ENCODE assay signal across 19 mouse cellular contexts in the genomic region with DNA sequence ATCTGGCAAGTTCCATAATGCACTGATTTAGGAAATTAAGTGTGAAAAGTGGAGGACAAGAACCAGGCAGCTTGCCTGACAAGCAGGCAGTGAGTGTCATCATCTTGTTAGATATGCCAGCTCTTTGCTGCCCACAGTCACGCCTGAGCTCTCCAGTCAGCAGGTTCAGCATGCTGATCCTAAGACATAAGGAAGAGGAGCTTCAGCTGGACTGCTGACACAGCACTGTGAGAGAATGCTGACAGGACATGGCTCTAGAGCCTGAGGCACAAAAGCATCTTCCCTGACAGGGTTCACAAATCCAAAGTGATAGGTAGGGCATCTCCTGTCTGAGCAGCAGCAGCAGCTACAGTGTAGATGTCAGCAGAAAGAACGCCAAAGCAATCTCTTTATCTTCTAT.
A peak's percentile ranks its signal among the peaks of the same experiment; 100 is the strongest.
DNase-seq lines count a peak whose midpoint lies in the region; ATAC-seq and TF ChIP-seq lines count a peak whose summit lies in the region.
"Had no signal": no experiment of that assay in that cellular context is flagged by ENCODE, and none has a peak within 500 bp of the region (broad histone marks: within the 10 kb centered on the region; RNA-seq: fewer than 3 reads in every experiment).

No protein-coding gene starts in this region.

- H3K4me1 ChIP-seq in kidney, postnatal 0 days (replicated peaks; ENCODE audit: insufficient read depth, low read length): no peaks in the 10 kb centered on the region
- H3K4me1 ChIP-seq in kidney, adult 2 months (ENCODE audit: control insufficient read depth, insufficient read depth, low read length): no peaks in the 10 kb centered on the region
- no peaks in the 10 kb centered on the region for H3K4me1 ChIP-seq in hindbrain, postnatal 0 days (ENCODE audit: insufficient read depth, low read length)
- no peaks in the 10 kb centered on the region for H3K4me1 ChIP-seq in neural tube, embryonic 15.5 days
- H3K4me1 ChIP-seq: embryonic facial prominence, embryonic 13.5 days; limb, embryonic 10.5 days; megakaryocyte, embryonic 14.5 days had no signal

- no peak overlapping the region for H3K4me2 ChIP-seq in kidney, postnatal 0 days (ENCODE audit: low read length)
- H3K4me2 ChIP-seq in hindbrain, postnatal 0 days (ENCODE audit: low read depth, low read length): no peak overlapping the region
- no peak overlapping the region for H3K4me2 ChIP-seq in neural tube, embryonic 15.5 days
- H3K4me2 ChIP-seq: embryonic facial prominence, embryonic 13.5 days had no signal

- no peak overlapping the region for H3K27ac ChIP-seq in kidney, postnatal 0 days
- H3K27ac ChIP-seq in kidney, adult 2 months (ENCODE audit: insufficient read depth, low read depth, low read length): no peak overlapping the region
- no peak overlapping the region for H3K27ac ChIP-seq in hindbrain, postnatal 0 days
- no peak overlapping the region for H3K27ac ChIP-seq in neural tube, embryonic 15.5 days (replicated peaks)
- H3K27ac ChIP-seq: embryonic facial prominence, embryonic 13.5 days; limb, embryonic 10.5 days had no signal

- TF ChIP-seq POLR2A in kidney, adult 2 months (IDR thresholded peaks at IDR 0.05; ENCODE audit: low read depth, low read length): no peak

- peak; percentile 66 for ATAC-seq in kidney, postnatal 0 days (replicated peaks; ENCODE audit: low FRiP score, low read depth)
- peak; percentile 59 for ATAC-seq in hindbrain, postnatal 0 days
- peak; percentile 73 for ATAC-seq in neural tube, embryonic 15.5 days (ENCODE audit: low FRiP score)
- ATAC-seq: forebrain, embryonic 16.5 days; intestine, postnatal 0 days; liver, postnatal 0 days had no signal

- H3K9me3 ChIP-seq in kidney, postnatal 0 days (replicated peaks; ENCODE audit: low read length): no peaks in the 10 kb centered on the region
- no peaks in the 10 kb centered on the region for H3K9me3 ChIP-seq in hindbrain, postnatal 0 days (ENCODE audit: low read length)
- no peaks in the 10 kb centered on the region for H3K9me3 ChIP-seq in neural tube, embryonic 15.5 days (replicated peaks)
- H3K9me3 ChIP-seq: embryonic facial prominence, embryonic 13.5 days; limb, embryonic 10.5 days; megakaryocyte, embryonic 14.5 days had no signal

- H3K4me3 ChIP-seq in kidney, postnatal 0 days (replicated peaks; ENCODE audit: low read depth, low read length): no peak overlapping the region
- no peak overlapping the region for H3K4me3 ChIP-seq in kidney, adult 2 months (ENCODE audit: insufficient read depth, low read depth, low read length)
- H3K4me3 ChIP-seq in hindbrain, postnatal 0 days (ENCODE audit: low read length): no peak overlapping the region
- H3K4me3 ChIP-seq in neural tube, embryonic 15.5 days (replicated peaks): no peak overlapping the region
- H3K4me3 ChIP-seq: embryonic facial prominence, embryonic 13.5 days; limb, embryonic 10.5 days; megakaryocyte, embryonic 14.5 days had no signal

- no peak for TF ChIP-seq CTCF in kidney, postnatal 0 days (IDR thresholded peaks at IDR 0.05; ENCODE audit: low read depth)
- no peak for TF ChIP-seq CTCF in kidney, adult 2 months (conservative IDR thresholded peaks at IDR 0.05; ENCODE audit: insufficient read depth, insufficient read length, low read depth, low read length)
- TF ChIP-seq CTCF in hindbrain, postnatal 0 days (IDR thresholded peaks at IDR 0.05; ENCODE audit: low read depth): no peak

- H3K27me3 ChIP-seq in kidney, postnatal 0 days (ENCODE audit: insufficient read depth, low read length): no peaks in the 10 kb centered on the region
- no peaks in the 10 kb centered on the region for H3K27me3 ChIP-seq in kidney, adult 2 months (replicated peaks; ENCODE audit: control insufficient read depth, insufficient read depth, low read length)
- H3K27me3 ChIP-seq in hindbrain, postnatal 0 days (ENCODE audit: insufficient read depth, low read length): no peaks in the 10 kb centered on the region
- no peaks in the 10 kb centered on the region for H3K27me3 ChIP-seq in neural tube, embryonic 15.5 days (replicated peaks)
- H3K27me3 ChIP-seq: embryonic facial prominence, embryonic 13.5 days; megakaryocyte, embryonic 14.5 days had no signal

- no peak overlapping the region for H3K9ac ChIP-seq in kidney, postnatal 0 days (ENCODE audit: low read depth, low read length)
- H3K9ac ChIP-seq in hindbrain, postnatal 0 days (replicated peaks; ENCODE audit: low read length): no peak overlapping the region
- H3K9ac ChIP-seq in neural tube, embryonic 15.5 days (replicated peaks): no peak overlapping the region
- H3K9ac ChIP-seq: embryonic facial prominence, embryonic 13.5 days; liver, postnatal 0 days had no signal

- H3K36me3 ChIP-seq in kidney, postnatal 0 days (ENCODE audit: insufficient read depth, low read length): no peaks in the 10 kb centered on the region
- H3K36me3 ChIP-seq in kidney, adult 2 months (ENCODE audit: control insufficient read depth, insufficient read depth, low read length): no peaks in the 10 kb centered on the region
- no peaks in the 10 kb centered on the region for H3K36me3 ChIP-seq in hindbrain, postnatal 0 days (ENCODE audit: insufficient read depth, low read length)
- no peaks in the 10 kb centered on the region for H3K36me3 ChIP-seq in neural tube, embryonic 15.5 days
- H3K36me3 ChIP-seq: embryonic facial prominence, embryonic 13.5 days; limb, embryonic 10.5 days had no signal

- peak; percentile 13 to 30 for DNase-seq in cerebellum, postnatal 10 days
- no peak for DNase-seq in cerebellum, adult 9-10 months
- DNase-seq in kidney, postnatal 0 days (ENCODE audit: low spot score): no peak
- no peak for DNase-seq in kidney, adult 2 months
- DNase-seq in hindbrain, postnatal 0 days (ENCODE audit: low spot score): peak; percentile 13
- no peak for DNase-seq in adrenal gland, postnatal 4 days (ENCODE audit: low spot score in 2 of 2)
- DNase-seq in T-cell, adult 2 months (ENCODE audit: low spot score): no peak
- DNase-seq: adrenal gland, postnatal 14 days; cerebellum, adult 2 months; gastrocnemius, postnatal 36 days; liver, postnatal 0 days; lung, postnatal 14 days; thymus, postnatal 14 days had no signal

- WGBS in kidney, postnatal 0 days: 48% methylated on average over 2 of the region's 2 CpGs
- WGBS in kidney, adult 2 months: 38% methylated on average over 2 of the region's 2 CpGs
- WGBS in hindbrain, postnatal 0 days: 40% methylated on average over 2 of the region's 2 CpGs
- WGBS in neural tube, embryonic 15.5 days: 60% methylated on average over 2 of the region's 2 CpGs

Comparison
In these comparisons a context has a peak if more than half of its experiments do, and no peak if none do; other contexts are left out.
1. DNase-seq: peak in cerebellum, postnatal 10 days (2 of 2) and hindbrain, postnatal 0 days (single experiment); none in cerebellum, adult 9-10 months (single experiment), kidney, postnatal 0 days (single experiment), kidney, adult 2 months (single experiment), adrenal gland, postnatal 4 days (0 of 2) and T-cell, adult 2 months (single experiment).
2. Peak in every context shown above with its lines, with median percentiles within 50 percentile points of each other: ATAC-seq.